Mouse (Mus musculus) megakaryocyte-erythroid progenitor cell, adult 5-6 weeks (primary cell): ENCODE measurements around the gene Mpzl2. TPM values are rescaled to one million over a fixed set of nuclear protein-coding genes. Genes with fewer than 3 reads are reported as not detected.

Experiments
- ATAC-seq: replicated peaks from 2 replicates; pipeline ENCODE4 v1.8.0; 2016; ENCODE audit warnings: mild to moderate bottlenecking, inconsistent platforms; ENCODE audit not compliant: severe bottlenecking, poor library complexity, low FRiP score, low TSS enrichment
- total RNA-seq, 2 experiments: library from RNA; stranded (forward) in 1 of 2; stranded (reverse) in 1 of 2; fragments of 200-1000, 215-1000 nt in 1 of 2; fragments of >200 nt in 1 of 2; fragmentation: Nextera tagmentation in 1 of 2; gene quantifications; 2 replicates each; pipeline ENCODE4 v1.2.3; 2014 to 2017

Mpzl2 gene
- total RNA-seq, 2 experiments from 2014 or later, result not detected

- no peak for ATAC-seq
Observed at GRCm38 (mm10) chr9:45071800-45072199, 32.2 kb downstream of the Mpzl2 start.

GRCm38 (mm10) chr9:45077859-45078258 lies 38.3 kb downstream of the Mpzl2 start:
- ATAC-seq, result no peak

- no peak for ATAC-seq
Observed at GRCm38 (mm10) chr9:45079011-45079410, 39.4 kb downstream of the Mpzl2 start, which contains the start of gene Jaml. TSS of gene Jaml (plus strand) at chr9:45079183.

- no peak for ATAC-seq
Observed at GRCm38 (mm10) chr9:45083132-45083531, 43.5 kb downstream of the Mpzl2 start.

- ATAC-seq, result no peak
Observed at GRCm38 (mm10) chr9:45084556-45084955, 45.0 kb downstream of the Mpzl2 start.

- no peak for ATAC-seq
Observed at GRCm38 (mm10) chr9:45085741-45086690, 46.4 kb downstream of the Mpzl2 start.

- ATAC-seq, result no peak
Observed at GRCm38 (mm10) chr9:45088040-45088439, 48.4 kb downstream of the Mpzl2 start.

GRCm38 (mm10) chr9:45090811-45091210 lies 51.2 kb downstream of the Mpzl2 start:
- no peak for ATAC-seq

- no peak for ATAC-seq
Observed at GRCm38 (mm10) chr9:45092641-45093040, 53.0 kb downstream of the Mpzl2 start.

GRCm38 (mm10) chr9:45095149-45095937 lies 55.7 kb downstream of the Mpzl2 start:
- ATAC-seq, result no peak

GRCm38 (mm10) chr9:45097877-45098276 lies 58.3 kb downstream of the Mpzl2 start:
- ATAC-seq, result no peak

- ATAC-seq, result no peak
Observed at GRCm38 (mm10) chr9:45098426-45098825, 58.8 kb downstream of the Mpzl2 start.

GRCm38 (mm10) chr9:45102528-45102927 lies 62.9 kb downstream of the Mpzl2 start:
- ATAC-seq, result no peak

- no peak for ATAC-seq
Observed at GRCm38 (mm10) chr9:45103211-45103979, 63.8 kb downstream of the Mpzl2 start.

Other genes starting within 250 kb of the Mpzl2 start
- not detected in 2 replicates for gene Tmem25, start 240.5 kb upstream of the Mpzl2 start, total RNA-seq (2014; fragmentation: Nextera tagmentation)
- 0.28 TPM in 1 of 2 replicates, not detected in the other for gene Tmem25, start 240.5 kb upstream of the Mpzl2 start, total RNA-seq (2017)
- gene Ttc36, start 236.7 kb upstream of the Mpzl2 start, total RNA-seq (2014; fragmentation: Nextera tagmentation), result not detected in 2 replicates
- not detected in 2 replicates for gene Ttc36, start 236.7 kb upstream of the Mpzl2 start, total RNA-seq (2017)
- 97.4 and 110 TPM in 2 replicates for gene Kmt2a, start 158.5 kb upstream of the Mpzl2 start, total RNA-seq (2014; fragmentation: Nextera tagmentation)
- gene Kmt2a, start 158.5 kb upstream of the Mpzl2 start, total RNA-seq (2017), result 14.0 and 23.6 TPM in 2 replicates
- gene Atp5l, start 119.1 kb upstream of the Mpzl2 start, total RNA-seq (2014; fragmentation: Nextera tagmentation), result 751 and 827 TPM in 2 replicates
- 149 and 255 TPM in 2 replicates for gene Atp5l, start 119.1 kb upstream of the Mpzl2 start, total RNA-seq (2017)
- gene Ube4a, start 74.2 kb upstream of the Mpzl2 start, total RNA-seq (2014; fragmentation: Nextera tagmentation), result 58.0 and 64.3 TPM in 2 replicates
- gene Ube4a, start 74.2 kb upstream of the Mpzl2 start, total RNA-seq (2017), result 40.6 and 50.2 TPM in 2 replicates
- 2.3 and 17.7 TPM in 2 replicates for gene Cd3g, start 59.4 kb upstream of the Mpzl2 start, total RNA-seq (2014; fragmentation: Nextera tagmentation)
- gene Cd3g, start 59.4 kb upstream of the Mpzl2 start, total RNA-seq (2017), result 2.6 and 14.6 TPM in 2 replicates
- gene Cd3d, start 58.0 kb upstream of the Mpzl2 start, total RNA-seq (2014; fragmentation: Nextera tagmentation), result 5.5 and 24.0 TPM in 2 replicates
- gene Cd3d, start 58.0 kb upstream of the Mpzl2 start, total RNA-seq (2017), result not detected in 2 replicates
- 10.5 and 20.5 TPM in 2 replicates for gene Cd3e, start 30.2 kb upstream of the Mpzl2 start, total RNA-seq (2014; fragmentation: Nextera tagmentation)
- gene Cd3e, start 30.2 kb upstream of the Mpzl2 start, total RNA-seq (2017), result not detected in 2 replicates
- not detected in 2 replicates for gene Mpzl3, start 15.4 kb downstream of the Mpzl2 start, total RNA-seq (2014; fragmentation: Nextera tagmentation)
- 0.65 TPM in 1 of 2 replicates, not detected in the other for gene Mpzl3, start 15.4 kb downstream of the Mpzl2 start, total RNA-seq (2017)
- gene Jaml, start 39.4 kb downstream of the Mpzl2 start, total RNA-seq (2014; fragmentation: Nextera tagmentation), result 0.79 and 0.81 TPM in 2 replicates
- gene Jaml, start 39.4 kb downstream of the Mpzl2 start, total RNA-seq (2017), result 0.61 and 0.94 TPM in 2 replicates
- gene Scn2b, start 78.0 kb downstream of the Mpzl2 start, total RNA-seq (2014; fragmentation: Nextera tagmentation), result not detected in 2 replicates
- not detected in 2 replicates for gene Scn2b, start 78.0 kb downstream of the Mpzl2 start, total RNA-seq (2017)
- 0.22 and 1.2 TPM in 2 replicates for gene Scn4b, start 98.6 kb downstream of the Mpzl2 start, total RNA-seq (2014; fragmentation: Nextera tagmentation)
- gene Scn4b, start 98.6 kb downstream of the Mpzl2 start, total RNA-seq (2017), result 1.1 TPM in 1 of 2 replicates, not detected in the other
- not detected in 2 replicates for gene BC049352, start 142.2 kb downstream of the Mpzl2 start, total RNA-seq (2014; fragmentation: Nextera tagmentation)
- gene BC049352, start 142.2 kb downstream of the Mpzl2 start, total RNA-seq (2017), result not detected in 2 replicates
- gene Tmprss4, start 164.3 kb downstream of the Mpzl2 start, total RNA-seq (2014; fragmentation: Nextera tagmentation), result not detected in 2 replicates
- gene Tmprss4, start 164.3 kb downstream of the Mpzl2 start, total RNA-seq (2017), result not detected in 2 replicates
- gene Il10ra, start 229.3 kb downstream of the Mpzl2 start, total RNA-seq (2014; fragmentation: Nextera tagmentation), result 0.12 and 2.7 TPM in 2 replicates
- 0.30 and 1.4 TPM in 2 replicates for gene Il10ra, start 229.3 kb downstream of the Mpzl2 start, total RNA-seq (2017)